Mouse (Mus musculus): ENCODE measurements at regions not wholly inside any gene's neighbourhood (a gene's known extent, or its start where the extent isn't known, plus 50 kb on each side); places are given as distances from the start of the nearest gene placed in this dataset.

- DNase-seq (ENCODE audit: low spot score in 2 of 2), result no peak
Observed at GRCm38 (mm10) chr2:30525295-30525694, 51.3 kb upstream of the Ier5l start.

GRCm38 (mm10) chr2:30525831-30526230 is 51.8 kb upstream of the Ier5l start:
- DNase-seq (ENCODE audit: low spot score in 2 of 2), result no peak

GRCm38 (mm10) chr2:30527495-30527894 is 53.5 kb upstream of the Ier5l start:
- DNase-seq (ENCODE audit: low spot score in 2 of 2), result no peak

- no peak for DNase-seq (ENCODE audit: low spot score in 2 of 2)
Observed at GRCm38 (mm10) chr2:30532948-30533347, 58.9 kb upstream of the Ier5l start.

GRCm38 (mm10) chr2:30533367-30533766 is 59.3 kb upstream of the Ier5l start:
- no peak for DNase-seq (ENCODE audit: low spot score in 2 of 2)

- DNase-seq (ENCODE audit: low spot score in 2 of 2), result no peak
Observed at GRCm38 (mm10) chr2:30534485-30534884, 60.4 kb upstream of the Cstad start.

- DNase-seq (ENCODE audit: low spot score in 2 of 2), result no peak
Observed at GRCm38 (mm10) chr2:30539305-30539704, 55.5 kb upstream of the Cstad start.

- DNase-seq (ENCODE audit: low spot score in 2 of 2), result no peak
Observed at GRCm38 (mm10) chr2:30541541-30541940, 53.3 kb upstream of the Cstad start.

- peak; percentile 84 to 87 for DNase-seq (ENCODE audit: low spot score in 2 of 2)
Observed at GRCm38 (mm10) chr2:30544782-30545435, 49.9 kb upstream of the Cstad start.
